ENCODE assay signal across 8 mouse cellular contexts in the genomic region with DNA sequence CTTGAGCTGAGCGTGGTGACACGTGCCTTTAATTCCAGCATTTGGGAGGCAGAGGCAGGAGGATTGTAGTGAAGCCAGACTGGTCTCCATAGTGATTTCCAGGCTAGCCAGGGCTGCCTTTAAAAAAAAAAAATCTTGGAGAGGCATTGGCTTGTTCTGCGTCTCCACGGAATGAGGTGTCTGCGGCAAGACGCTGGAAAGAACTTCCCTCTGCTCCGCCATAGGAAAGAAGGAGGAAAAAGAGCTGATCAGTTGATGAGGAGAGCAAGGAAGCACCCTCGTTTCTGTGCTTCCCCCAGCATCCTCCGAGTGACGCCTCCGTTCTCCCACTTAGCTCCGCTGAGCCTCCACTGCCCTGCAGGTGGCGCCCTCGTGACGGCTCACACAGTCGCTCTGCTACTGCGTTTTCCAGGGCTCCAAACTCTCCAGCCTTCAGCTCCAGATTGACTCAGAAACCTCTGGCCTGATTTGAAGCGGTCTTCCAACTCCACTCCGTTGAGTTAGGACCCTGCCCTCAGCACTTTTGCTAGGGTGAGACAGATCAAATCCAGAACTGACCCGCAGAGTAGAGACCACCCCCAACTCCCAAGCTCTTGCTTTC. TPM values are rescaled to one million over a fixed set of nuclear protein-coding genes. Genes with fewer than 3 reads are reported as not detected.
DNase-seq lines count a peak whose midpoint lies in the region; ATAC-seq lines count a peak whose summit lies in the region.

No protein-coding gene starts in this region.

- no peak overlapping the region for H3K9ac ChIP-seq in hindbrain, embryonic 15.5 days

- ATAC-seq in hindbrain, embryonic 15.5 days (ENCODE audit: low FRiP score, low read depth), result peak; percentile 79; the same call in 1 of the 2 replicates
- peak; percentile 97 for ATAC-seq in megakaryocyte, adult 5-6 weeks (ENCODE audit: poor library complexity, severe bottlenecking)

- H3K27me3 ChIP-seq in hindbrain, embryonic 15.5 days, result no peaks in the 10 kb centered on the region

- H3K4me1 ChIP-seq in hindbrain, embryonic 15.5 days (replicated peaks), result peaks cover 3% of the 10 kb centered on the region

- no peak overlapping the region for H3K4me3 ChIP-seq in hindbrain, embryonic 15.5 days

- H3K9me3 ChIP-seq in hindbrain, embryonic 15.5 days, result no peaks in the 10 kb centered on the region

- no peaks in the 10 kb centered on the region for H3K36me3 ChIP-seq in hindbrain, embryonic 15.5 days

- H3K4me2 ChIP-seq in hindbrain, embryonic 15.5 days, result peak overlapping the region; percentile 36

- DNase-seq in MN1 (ENCODE audit: low spot score), result peak; percentile 85
- DNase-seq in cerebellum, postnatal 10 days, result peak; percentile 96
- DNase-seq in frontal cortex, postnatal 36 days (ENCODE audit: low spot score in 2 of 2), result peak; percentile 85
- DNase-seq in left cerebral cortex, adult 18-20 months (ENCODE audit: low spot score in 2 of 2), result peak; percentile 92 to 95
- DNase-seq in right cerebral cortex, adult 18-20 months, result peak; percentile 91
- peak; percentile 66 for DNase-seq in urinary bladder, adult 2 months (ENCODE audit: low spot score)

- 4% methylated on average over 20 of the region's 20 CpGs for WGBS in hindbrain, embryonic 15.5 days

- H3K27ac ChIP-seq in hindbrain, embryonic 15.5 days (replicated peaks), result no peak overlapping the region

RNA-seq across cellular contexts. Expression of gene Paqr5, which starts 13.5 kb away (rescaled TPM):
- 0.18 and 0.26 TPM in 2 replicates for polyA plus RNA-seq in hindbrain, embryonic 15.5 days (2015; fragmentation: Nextera tagmentation; extraction: Ambion mirVana)
- total RNA-seq in left cerebral cortex, adult 18-20 months (2021), result 1 to 10 TPM; 3.5 to 3.8 TPM
- 0.36 and 1.0 TPM in 2 replicates for total RNA-seq in megakaryocyte, adult 5-6 weeks (2015)
- total RNA-seq in megakaryocyte, adult 5-6 weeks (2017), result 0.59 and 1.1 TPM in 2 replicates
- polyA plus RNA-seq in urinary bladder, adult 2 months (2012; rRNA removed), result 125 and 147 TPM in 2 replicates
